Mouse (Mus musculus) limb, embryonic 14.5 days (tissue): Measurements from ENCODE around the gene Mme. TPM values are rescaled to one million over a fixed set of nuclear protein-coding genes. Genes with fewer than 3 reads are reported as not detected.

Experiments used
- ATAC-seq: fragments of 200-750 bp; cut with Nextera tagmentation; 2 replicates; pipeline ENCODE4 v1.8.0; 2017; ENCODE audit warnings: low read depth, moderate number of reproducible peaks, moderate TSS enrichment; ENCODE audit not compliant: low FRiP score
- DNase-seq: peaks from one replicate; pipeline ENCODE4 v3.0.0-alpha.2; 2015; ENCODE audit warnings: low spot score
- H3K27ac ChIP-seq: fragments of 300-500 bp; sonication (generic); replicated peaks from 2 replicates; pipeline ENCODE4 v1.5.1; 2014; ENCODE audit warnings: low read depth, mild to moderate bottlenecking, low read length, moderate library complexity, mixed read lengths
- H3K27me3 ChIP-seq: fragments of 300-500 bp; sonication (generic); 2 replicates; pipeline ENCODE4 v1.6.1; 2014; ENCODE audit warnings: low read length, mixed read lengths; ENCODE audit not compliant: control insufficient read depth, insufficient read depth
- H3K36me3 ChIP-seq: fragments of 300-500 bp; sonication (generic); 2 replicates; pipeline ENCODE4 v1.6.1; 2014; ENCODE audit warnings: mild to moderate bottlenecking, low read length, moderate library complexity, mixed read lengths; ENCODE audit not compliant: control insufficient read depth, insufficient read depth
- H3K4me1 ChIP-seq: fragments of 300-500 bp; sonication (generic); 2 replicates; pipeline ENCODE4 v1.6.1; 2014; ENCODE audit warnings: antibody characterized with exemption, low read length, mixed read lengths; ENCODE audit not compliant: control insufficient read depth, insufficient read depth
- H3K4me2 ChIP-seq: fragments of 300-500 bp; sonication (generic); replicated peaks from 2 replicates; pipeline ENCODE4 v1.6.1; 2014; ENCODE audit warnings: low read depth, mild to moderate bottlenecking, low read length, moderate library complexity; ENCODE audit not compliant: severe bottlenecking
- H3K4me3 ChIP-seq: fragments of 300-500 bp; sonication (generic); replicated peaks from 2 replicates; pipeline ENCODE4 v1.5.1; 2014; ENCODE audit warnings: low read length
- H3K9ac ChIP-seq: fragments of 300-500 bp; sonication (generic); 2 replicates; pipeline ENCODE4 v1.6.1; 2014; ENCODE audit warnings: mild to moderate bottlenecking, low read depth, low read length, moderate library complexity; ENCODE audit not compliant: severe bottlenecking
- H3K9me3 ChIP-seq: fragments of 300-500 bp; sonication (generic); 2 replicates; pipeline ENCODE4 v1.6.1; 2016; ENCODE audit warnings: low read length; ENCODE audit not compliant: control insufficient read depth
- POLR2A ChIP-seq: fragments of 200-500 bp; IDR thresholded peaks from 2 replicates; pipeline ENCODE4 v1.8.0; 2012; ENCODE audit warnings: inconsistent platforms, mild to moderate bottlenecking, moderate library complexity, borderline replicate concordance; ENCODE audit not compliant: insufficient read depth, insufficient read length; ENCODE audit errors: extremely low read depth
- WGBS: fragments of 180-500 bp; shearing (Covaris S2); extraction: QIAGEN DNeasy Blood & Tissue Kit; methylation state at CpG from one replicate; pipeline ENCODE4 v1.1.7; 2014; 5-methylcytosine and 5-hydroxymethylcytosine counted together
- polyA plus RNA-seq, 2 experiments: library from polyadenylated mRNA; depleted of rRNA in 1 of 2; stranded (reverse) in 1 of 2; unstranded in 1 of 2; fragments of >200 nt; fragmentation: Nextera tagmentation in 1 of 2; extraction: Ambion mirVana in 1 of 2; gene quantifications; 2 replicates each; pipeline versions ENCODE4 v1.2.1 to v1.2.3; 2012 to 2014

Gene Mme
- polyA plus RNA-seq, 2 experiments: 33.1 to 54.9 TPM

DNA sequence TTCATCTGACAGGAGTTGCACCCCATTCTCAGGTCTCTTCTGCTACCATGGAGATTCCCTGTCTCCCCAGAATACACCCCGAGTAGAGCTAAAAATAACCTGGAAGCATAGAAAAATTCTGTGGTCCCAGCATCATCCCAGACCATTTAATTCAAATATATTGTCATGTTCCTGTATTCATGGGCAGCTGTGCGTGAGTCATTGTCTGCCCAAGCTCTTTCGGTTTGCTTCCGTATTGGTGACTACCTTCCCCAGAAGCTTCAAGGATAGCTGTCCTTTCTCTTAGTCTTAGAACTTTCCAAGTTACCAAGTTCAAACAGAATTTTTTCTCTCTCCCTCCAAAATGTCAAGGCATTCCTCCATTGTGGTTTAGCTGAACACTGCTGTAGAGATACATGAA lies 169.7 kb downstream of the Mme start:
- H3K4me2 ChIP-seq: no peak overlapping the region
- no peak overlapping the region for H3K27ac ChIP-seq
- no peaks in the 10 kb centered on the region for H3K27me3 ChIP-seq
- no peaks in the 10 kb centered on the region for H3K9me3 ChIP-seq
- H3K4me1 ChIP-seq: peaks cover 11% of the 10 kb centered on the region
- WGBS: 95% methylated on average over 4 of the region's 4 CpGs
- no peaks in the 10 kb centered on the region for H3K36me3 ChIP-seq
- ATAC-seq (no peak), DNase-seq (no peak)
- no peak for TF ChIP-seq POLR2A
- no peak overlapping the region for H3K4me3 ChIP-seq
- no peak overlapping the region for H3K9ac ChIP-seq

DNA sequence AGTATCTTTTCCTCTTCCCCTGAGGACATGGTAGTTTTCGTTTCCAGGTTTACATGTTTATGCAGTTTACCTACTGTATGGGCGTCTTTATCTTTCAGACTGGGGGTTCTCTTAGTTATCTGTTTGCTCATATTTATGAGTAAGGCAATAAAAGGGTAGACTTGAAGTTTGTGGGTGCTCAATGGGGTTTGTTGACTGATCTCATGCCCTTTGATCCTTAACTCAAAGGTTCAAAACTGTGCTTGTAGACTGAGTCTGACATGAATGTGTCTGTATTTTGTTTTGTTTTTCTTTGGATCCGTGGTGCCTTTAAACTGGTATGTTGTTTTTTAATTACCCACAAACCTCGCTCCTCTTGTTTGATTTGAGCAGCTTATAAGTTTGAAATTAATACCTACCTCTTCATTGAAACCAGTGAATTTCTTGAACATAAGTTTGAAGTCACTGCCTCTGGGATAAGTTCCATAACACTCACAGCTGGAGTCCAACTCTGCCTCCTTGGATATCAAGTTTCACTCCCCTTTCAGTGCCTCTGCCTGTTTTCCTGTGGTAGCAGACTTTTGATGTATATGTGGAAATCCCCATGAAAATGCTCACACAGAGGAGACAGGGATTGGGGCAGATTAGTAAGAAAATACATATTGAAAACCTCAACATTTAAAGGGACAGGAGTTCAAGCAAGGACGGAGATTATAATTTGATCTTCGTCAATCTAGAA lies 171.0 kb downstream of the Mme start:
- H3K9ac ChIP-seq: no peak overlapping the region

DNA sequence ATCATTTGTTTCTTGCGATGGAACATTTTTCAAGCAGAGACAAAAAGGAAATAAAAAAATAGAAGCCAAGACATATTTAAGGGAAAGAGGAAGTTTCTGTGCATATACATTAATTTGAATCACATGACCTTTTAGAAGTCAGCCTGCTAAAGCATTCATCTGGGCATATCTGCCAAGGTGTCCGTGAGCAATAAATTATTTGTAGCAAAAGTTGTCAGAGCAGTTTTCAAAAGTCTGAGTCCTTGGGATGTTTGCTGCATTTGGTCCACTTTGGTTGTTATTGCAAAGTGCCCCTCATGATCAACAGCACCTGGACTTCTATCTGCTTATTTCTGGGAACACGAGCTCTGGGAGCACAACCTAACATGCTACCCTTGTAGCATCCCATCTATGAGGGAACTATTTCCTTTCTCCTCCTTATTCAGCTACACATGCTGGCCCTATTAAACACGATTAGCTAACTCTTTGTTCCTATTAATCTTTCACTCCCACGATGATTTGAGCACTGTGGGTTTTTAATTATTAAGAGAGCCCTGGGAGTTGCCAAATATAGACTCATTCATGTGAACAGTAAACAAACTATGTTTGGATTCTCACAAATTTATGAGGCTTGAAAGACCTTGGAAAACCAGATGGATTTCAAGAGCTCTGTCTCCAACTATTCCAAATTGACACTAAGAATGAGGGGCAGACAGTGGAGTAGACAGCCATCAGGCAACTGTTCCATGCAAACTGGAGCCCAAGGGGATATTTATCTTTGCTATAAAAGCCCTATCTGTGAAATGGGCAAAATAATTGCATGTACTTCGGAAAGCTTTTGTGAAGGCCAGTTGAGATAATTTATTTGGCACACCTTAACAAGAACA lies 171.9 kb downstream of the Mme start:
- no peak overlapping the region for H3K4me3 ChIP-seq
- no peak for ATAC-seq
- peak overlapping the region; percentile 41; the same call in 1 of the 2 replicates for H3K27ac ChIP-seq
- no peak for DNase-seq
- no peak overlapping the region for H3K4me2 ChIP-seq
- WGBS: 29% methylated on average over 6 of the region's 6 CpGs
- peaks cover 11% of the 10 kb centered on the region for H3K4me1 ChIP-seq
- no peak overlapping the region for H3K9ac ChIP-seq
- no peaks in the 10 kb centered on the region for H3K27me3 ChIP-seq
- TF ChIP-seq POLR2A: no peak
- H3K9me3 ChIP-seq: no peaks in the 10 kb centered on the region
- H3K36me3 ChIP-seq: no peaks in the 10 kb centered on the region

More for the DNA sequence above, 171.0 kb downstream of the Mme start:
- Histone ChIP-seq H3K27me3 (no peaks in the 10 kb centered on the region), H3K4me3 (no peak overlapping the region), H3K36me3 (no peaks in the 10 kb centered on the region), H3K4me1 (peaks cover 11% of the 10 kb centered on the region), H3K9me3 (no peaks in the 10 kb centered on the region), H3K27ac (no peak overlapping the region), H3K4me2 (no peak overlapping the region)
- DNase-seq (peak; percentile 81), ATAC-seq (peak; percentile 53; the same call in 1 of the 2 replicates)
- TF ChIP-seq POLR2A: no peak
- 31% methylated on average over 6 of the region's 6 CpGs for WGBS

DNA sequence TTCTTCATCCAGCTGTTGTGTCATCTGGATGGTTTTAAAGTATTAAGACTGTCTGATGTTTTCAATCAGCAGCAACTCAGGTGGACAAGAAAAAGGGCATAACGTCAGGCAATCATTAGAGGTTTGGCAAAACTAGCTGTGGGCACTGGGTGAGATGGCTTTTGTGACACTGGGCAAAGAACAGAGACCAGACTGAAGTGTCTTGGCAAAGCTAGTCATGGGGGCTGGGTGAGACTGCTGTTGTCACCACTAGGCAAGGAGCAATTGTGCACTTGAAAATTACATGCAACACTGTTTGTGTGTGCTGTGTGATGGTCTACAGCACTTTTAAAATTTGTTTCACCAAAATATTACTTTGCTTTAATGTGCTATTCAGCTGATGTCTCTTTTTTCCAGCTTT lies 175.9 kb downstream of the Mme start:
- H3K9me3 ChIP-seq: no peaks in the 10 kb centered on the region
- peaks cover 9% of the 10 kb centered on the region for H3K4me1 ChIP-seq
- no peaks in the 10 kb centered on the region for H3K36me3 ChIP-seq
- no peak for TF ChIP-seq POLR2A
- no peak overlapping the region for H3K27ac ChIP-seq
- H3K4me2 ChIP-seq: no peak overlapping the region
- DNase-seq (no peak), ATAC-seq (no peak)
- H3K9ac ChIP-seq: no peak overlapping the region
- WGBS: 50% methylated on average over 1 of the region's 1 CpGs
- H3K4me3 ChIP-seq: no peak overlapping the region
- no peaks in the 10 kb centered on the region for H3K27me3 ChIP-seq

DNA sequence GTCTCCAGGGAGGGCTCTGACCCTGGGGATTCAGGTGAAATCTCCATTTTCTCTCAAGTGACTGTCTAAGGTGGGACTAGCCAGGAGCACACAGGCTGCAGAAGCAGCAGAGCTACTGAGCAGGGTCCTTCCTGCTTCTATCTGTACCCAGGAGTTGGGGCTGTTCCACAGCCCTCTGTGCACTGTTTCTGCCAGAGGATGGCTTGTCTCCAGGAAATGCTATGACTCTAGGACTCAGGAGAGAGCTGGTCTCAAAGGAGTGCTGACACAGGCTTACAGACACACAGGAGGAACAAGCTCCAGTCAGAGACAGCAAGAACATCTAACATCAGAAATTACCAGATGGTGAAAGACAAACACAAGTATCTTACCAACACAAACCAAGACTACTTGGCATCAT lies 176.4 kb downstream of the Mme start:
- Histone ChIP-seq H3K9ac (no peak overlapping the region), H3K36me3 (no peaks in the 10 kb centered on the region), H3K4me3 (no peak overlapping the region), H3K27me3 (no peaks in the 10 kb centered on the region), H3K27ac (no peak overlapping the region), H3K4me2 (no peak overlapping the region), H3K9me3 (no peaks in the 10 kb centered on the region), H3K4me1 (peaks cover 9% of the 10 kb centered on the region)
- no peak for ATAC-seq
- no peak for DNase-seq
- TF ChIP-seq POLR2A: no peak
